Mouse (Mus musculus) stomach, embryonic 16.5 days (tissue): ENCODE data around the gene Prr15l. TPM values are rescaled to one million over a fixed set of nuclear protein-coding genes. Genes with fewer than 3 reads are reported as not detected.

Experiments
- ATAC-seq: fragments of 200-750 bp; cut with Nextera tagmentation; 2 replicates; pipeline ENCODE4 v1.8.0; 2017; ENCODE audit warnings: moderate number of reproducible peaks, moderate TSS enrichment; ENCODE audit not compliant: insufficient read depth, low FRiP score
- H3K27ac ChIP-seq: fragments of 300-500 bp; sonication (generic); 2 replicates; pipeline ENCODE4 v1.5.1; 2014; ENCODE audit warnings: low read length
- H3K27me3 ChIP-seq: fragments of 300-500 bp; sonication (generic); 2 replicates; pipeline ENCODE4 v1.6.1; 2014; ENCODE audit warnings: low read length, control low read depth, mixed read lengths; ENCODE audit not compliant: control insufficient read depth, insufficient read depth
- H3K36me3 ChIP-seq: fragments of 300-500 bp; sonication (generic); 2 replicates; pipeline ENCODE4 v1.6.1; 2014; ENCODE audit warnings: low read length; ENCODE audit not compliant: control insufficient read depth, insufficient read depth
- H3K4me1 ChIP-seq: fragments of 300-500 bp; sonication (generic); 2 replicates; pipeline ENCODE4 v1.6.1; 2014; ENCODE audit warnings: low read length, control low read depth, mixed read lengths; ENCODE audit not compliant: control insufficient read depth, insufficient read depth
- H3K4me2 ChIP-seq: fragments of 300-500 bp; sonication (generic); 2 replicates; pipeline ENCODE4 v1.6.1; 2014; ENCODE audit warnings: low read depth, low read length, mixed read lengths
- H3K4me3 ChIP-seq: fragments of 300-500 bp; sonication (generic); replicated peaks from 2 replicates; pipeline ENCODE4 v1.5.1; 2014; ENCODE audit warnings: mild to moderate bottlenecking, low read length
- H3K9ac ChIP-seq: fragments of 300-500 bp; sonication (generic); 2 replicates; pipeline ENCODE4 v1.6.1; 2014; ENCODE audit warnings: low read length
- H3K9me3 ChIP-seq: fragments of 300-500 bp; sonication (generic); replicated peaks from 2 replicates; pipeline ENCODE4 v1.6.1; 2016; ENCODE audit warnings: low read length, control low read depth; ENCODE audit not compliant: control insufficient read depth
- WGBS: fragments of 180-500 bp; shearing (Covaris S2); extraction: QIAGEN DNeasy Blood & Tissue Kit; methylation state at CpG from one replicate; pipeline ENCODE4 v1.1.7; 2014; 5-methylcytosine and 5-hydroxymethylcytosine counted together
- polyA plus RNA-seq: library from polyadenylated mRNA; unstranded; fragments of >200 nt; fragmentation: Nextera tagmentation; extraction: Ambion mirVana; gene quantifications from 2 replicates; pipeline ENCODE4 v1.2.1, GENCODE M21; 2015

Prr15l gene
- polyA plus RNA-seq, 1 experiment from 2014 or later: 70.8 TPM

DNA sequence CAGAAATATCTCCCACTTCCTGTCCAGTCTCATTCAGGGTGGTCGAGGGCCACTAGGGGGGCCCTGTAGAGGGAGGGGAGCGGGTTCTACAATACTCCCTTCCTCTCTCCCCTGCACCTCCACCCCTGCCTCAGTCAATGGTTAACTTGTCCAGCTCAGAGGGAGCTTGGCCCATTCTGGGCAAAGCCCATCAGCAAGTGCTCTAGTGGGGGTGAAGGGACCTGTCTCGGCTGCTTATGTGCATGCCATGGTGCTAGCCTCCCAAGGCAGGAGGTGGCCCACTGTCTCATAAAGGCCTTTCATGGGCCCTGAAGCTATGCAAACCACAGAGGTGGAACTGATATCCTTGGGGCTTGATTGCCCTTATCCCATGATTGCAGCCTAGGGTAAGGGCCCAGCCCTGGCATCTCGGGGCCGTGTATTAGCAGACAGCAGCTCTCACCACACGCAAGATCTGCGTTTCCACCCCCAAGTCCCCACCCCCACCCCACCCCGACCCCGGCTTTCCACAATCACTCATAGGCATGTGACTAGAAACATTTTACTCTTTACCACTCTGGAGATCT is 1.9 kb downstream of the Prr15l start:
- Histone ChIP-seq H3K9ac (peak overlapping the region; percentile 67), H3K27ac (peak overlapping the region; percentile 97), H3K9me3 (no peaks in the 10 kb centered on the region), H3K4me2 (peak overlapping the region; percentile 51), H3K4me1 (peaks cover 15% of the 10 kb centered on the region; the same call in 1 of the 2 replicates), H3K36me3 (no peaks in the 10 kb centered on the region), H3K4me3 (peak overlapping the region; percentile 47), H3K27me3 (no peaks in the 10 kb centered on the region)
- ATAC-seq: no peak
- 40% methylated on average over 9 of the region's 9 CpGs for WGBS

DNA sequence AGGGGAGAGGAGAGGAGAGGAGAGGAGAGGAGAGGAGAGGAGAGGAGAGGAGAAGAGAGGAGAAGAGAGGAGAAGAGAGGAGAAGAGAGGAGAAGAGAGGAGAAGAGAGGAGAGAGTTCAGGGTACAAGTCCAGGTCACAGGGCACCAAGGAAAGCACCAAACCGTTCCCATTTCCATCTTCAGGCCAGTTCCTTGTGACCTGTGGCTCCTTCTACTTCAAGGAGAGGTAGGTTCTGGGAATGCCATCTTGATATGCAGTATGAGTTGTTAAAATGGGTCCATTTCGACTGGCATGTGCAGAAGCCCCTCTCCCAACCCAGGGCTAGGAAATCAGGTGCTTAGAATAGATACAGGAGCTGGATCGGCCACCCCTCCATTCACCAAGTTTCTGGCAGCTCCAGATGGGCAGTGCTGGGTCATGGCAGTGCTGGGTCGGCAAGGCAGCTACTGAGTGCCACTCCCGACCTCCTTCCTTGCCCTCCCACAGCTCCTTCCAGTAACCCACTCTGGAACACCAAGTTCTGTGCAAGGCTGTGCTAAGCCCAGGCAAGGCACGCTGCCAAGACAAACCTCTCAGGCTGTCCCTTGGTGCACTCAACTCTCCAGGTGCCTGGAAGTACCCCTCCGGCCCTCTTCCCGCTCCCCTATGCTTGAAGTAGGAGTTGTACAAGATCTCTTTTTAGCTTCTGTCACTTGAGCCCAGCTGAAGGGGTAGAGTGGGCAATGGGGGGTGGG is 3.6 kb downstream of the Prr15l start:
- peak overlapping the region; percentile 34 for H3K4me3 ChIP-seq
- peak overlapping the region; percentile 48 for H3K9ac ChIP-seq
- no peaks in the 10 kb centered on the region for H3K9me3 ChIP-seq
- peak overlapping the region; percentile 73 for H3K27ac ChIP-seq
- no peak for ATAC-seq
- peak overlapping the region; percentile 45 for H3K4me2 ChIP-seq
- peaks cover 20% of the 10 kb centered on the region for H3K4me1 ChIP-seq
- WGBS: 48% methylated on average over 8 of the region's 8 CpGs
- H3K36me3 ChIP-seq: no peaks in the 10 kb centered on the region
- no peaks in the 10 kb centered on the region for H3K27me3 ChIP-seq

DNA sequence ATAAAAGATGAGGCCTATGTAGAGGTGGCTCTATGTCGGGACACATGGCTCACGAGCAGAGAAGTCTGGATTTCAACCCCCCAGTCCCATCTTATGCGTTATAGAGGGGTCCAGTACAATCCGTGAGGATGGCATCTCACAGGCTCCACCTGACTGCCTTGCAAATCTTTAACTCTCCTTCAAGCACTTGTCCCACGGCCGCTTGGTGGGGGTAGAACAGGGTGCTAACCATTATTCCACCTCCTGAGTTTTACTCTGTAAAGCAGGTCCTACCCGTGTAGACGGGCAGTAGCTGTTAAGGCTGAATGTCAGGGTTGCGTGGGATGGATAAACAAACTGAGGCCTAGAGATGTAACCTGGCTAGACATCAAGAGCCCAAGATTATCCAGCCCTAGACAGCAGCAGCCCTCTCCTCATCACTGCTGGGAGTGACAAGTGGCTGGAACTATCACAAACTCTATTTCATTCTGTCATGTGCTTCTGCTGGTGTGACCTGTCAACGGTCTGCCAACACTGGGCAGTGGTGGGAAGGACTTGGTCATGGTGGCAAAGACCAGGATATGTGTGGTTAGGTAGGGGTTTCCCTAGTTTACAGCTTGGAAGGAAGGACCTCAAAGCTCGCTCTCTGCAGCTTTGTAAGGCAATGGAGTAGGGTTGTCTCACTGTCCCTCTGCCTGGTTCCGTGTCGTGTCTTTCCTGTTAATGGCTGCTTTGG is 5.8 kb downstream of the Prr15l start:
- WGBS: 85% methylated on average over 13 of the region's 13 CpGs

GRCm38 (mm10) chr11:96934921-96935356 is 7.0 kb downstream of the Prr15l start:
- Histone ChIP-seq H3K36me3 (no peaks in the 10 kb centered on the region), H3K4me1 (peaks cover 26% of the 10 kb centered on the region), H3K27me3 (no peaks in the 10 kb centered on the region), H3K9me3 (no peaks in the 10 kb centered on the region), H3K4me3 (0 out of 2 replicates have a peak overlapping the region, but pooled peaks have one; percentile 3), H3K27ac (peak overlapping the region; percentile 88), H3K4me2 (peak overlapping the region; percentile 29), H3K9ac (0 out of 2 replicates have a peak overlapping the region, but pooled peaks have one; percentile 22)
- peak; percentile 93 for ATAC-seq
- WGBS: 22% methylated on average over 12 of the region's 12 CpGs

More for the DNA sequence above, 5.8 kb downstream of the Prr15l start:
- no peak for ATAC-seq
- H3K36me3 ChIP-seq: no peaks in the 10 kb centered on the region
- H3K4me2 ChIP-seq: 0 out of 2 replicates have a peak overlapping the region, but pooled peaks have one; percentile 4
- H3K4me3 ChIP-seq: no peak overlapping the region
- peaks cover 29% of the 10 kb centered on the region for H3K4me1 ChIP-seq
- H3K27me3 ChIP-seq: no peaks in the 10 kb centered on the region
- H3K9me3 ChIP-seq: no peaks in the 10 kb centered on the region
- peak overlapping the region; percentile 5; the same call in 1 of the 2 replicates for H3K9ac ChIP-seq
- H3K27ac ChIP-seq: peak overlapping the region; percentile 88; the same call in 1 of the 2 replicates

- ATAC-seq: peak; percentile 35; the same call in 1 of the 2 replicates
- Histone ChIP-seq H3K27ac (peak overlapping the region; percentile 88), H3K9me3 (no peaks in the 10 kb centered on the region), H3K36me3 (no peaks in the 10 kb centered on the region), H3K27me3 (no peaks in the 10 kb centered on the region), H3K4me2 (no peak overlapping the region), H3K9ac (peak overlapping the region; percentile 47; the same call in 1 of the 2 replicates), H3K4me3 (no peak overlapping the region), H3K4me1 (peaks cover 26% of the 10 kb centered on the region)
- 69% methylated on average over 9 of the region's 9 CpGs for WGBS
These were observed 8.2 kb downstream of the Prr15l start for GRCm38 (mm10) chr11:96935872-96936650.

DNA sequence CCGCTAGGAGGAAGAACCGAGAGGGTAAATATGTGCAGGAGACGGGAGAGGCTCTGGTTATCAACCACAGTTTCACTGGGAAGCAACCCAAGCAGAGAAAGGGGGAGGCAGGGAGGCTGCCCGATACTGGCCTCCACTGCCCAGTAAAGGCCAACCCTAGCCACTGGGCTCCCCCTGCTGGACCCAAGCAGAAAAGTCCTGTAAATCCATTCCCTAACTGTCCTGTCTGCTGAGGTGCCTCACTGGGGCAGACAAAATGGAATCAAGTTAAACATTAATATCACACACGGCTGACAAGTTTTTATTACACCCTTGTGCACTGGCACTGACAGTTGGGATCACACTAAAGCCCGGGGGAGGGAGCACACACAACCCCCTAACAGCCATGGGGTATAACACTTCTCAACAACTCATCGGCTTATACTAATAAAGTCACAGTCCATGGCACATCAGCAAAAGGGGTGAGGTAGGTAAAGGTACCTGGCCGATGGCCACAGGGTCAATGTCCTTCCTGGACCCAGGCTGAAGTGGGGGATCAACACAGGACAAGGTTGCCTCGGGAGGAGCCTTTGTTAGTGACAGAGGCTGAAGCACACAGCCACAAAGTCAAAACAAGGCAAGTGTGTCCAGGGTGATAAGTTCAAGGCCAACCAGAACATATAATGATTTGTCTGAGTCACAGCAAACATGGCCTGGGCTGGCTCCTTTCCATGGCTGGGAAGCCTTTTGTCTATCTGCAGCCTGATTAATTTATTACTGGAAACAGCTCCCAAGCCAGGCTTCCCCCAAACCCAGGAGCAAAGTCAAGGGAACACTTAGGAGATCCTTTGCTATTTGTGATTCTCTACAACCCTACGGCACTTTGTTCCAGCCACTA is 9.9 kb downstream of the Prr15l start:
- Histone ChIP-seq H3K36me3 (no peaks in the 10 kb centered on the region), H3K9me3 (no peaks in the 10 kb centered on the region), H3K4me2 (no peak overlapping the region; the same call in 1 of the 2 replicates), H3K27ac (peak overlapping the region; percentile 88), H3K4me3 (no peak overlapping the region), H3K4me1 (peaks cover 23% of the 10 kb centered on the region), H3K27me3 (no peaks in the 10 kb centered on the region), H3K9ac (no peak overlapping the region)
- peak; percentile 54 for ATAC-seq
- 46% methylated on average over 10 of the region's 10 CpGs for WGBS

DNA sequence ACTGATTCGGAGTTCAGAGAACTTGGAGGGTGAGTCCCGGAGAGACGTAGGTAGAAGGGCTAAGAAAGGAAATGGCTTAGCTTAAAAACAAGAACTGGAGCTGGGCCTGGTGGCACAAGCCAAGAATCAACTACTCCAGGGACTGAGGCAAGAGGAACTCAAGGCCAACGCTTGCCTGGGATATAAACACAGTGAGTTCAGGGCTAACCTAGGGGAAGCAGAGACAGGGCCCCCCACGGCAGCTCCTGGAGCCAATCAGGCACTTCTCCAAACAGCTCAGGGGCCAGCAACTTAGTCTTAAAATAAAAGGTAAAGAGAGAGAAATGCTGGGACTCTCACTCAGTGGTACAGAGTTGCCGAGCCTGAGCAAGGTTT is 10.5 kb downstream of the Prr15l start:
- Histone ChIP-seq H3K27me3 (no peaks in the 10 kb centered on the region), H3K4me2 (no peak overlapping the region), H3K4me1 (peaks cover 26% of the 10 kb centered on the region), H3K9me3 (no peaks in the 10 kb centered on the region), H3K27ac (peak overlapping the region; percentile 88), H3K36me3 (no peaks in the 10 kb centered on the region), H3K9ac (peak overlapping the region; percentile 10; the same call in 1 of the 2 replicates), H3K4me3 (no peak overlapping the region)
- ATAC-seq: no peak
- 69% methylated on average over 6 of the region's 6 CpGs for WGBS
